8 mouse cellular contexts compared by ENCODE assay signal in genomic region chr4:133649989-133650699, GRCm38 (mm10). TPM values are rescaled to one million over a fixed set of nuclear protein-coding genes. Genes with fewer than 3 reads are reported as not detected.
DNase-seq lines count a peak whose midpoint lies in the region; ATAC-seq and TF ChIP-seq lines count a peak whose summit lies in the region.

Zdhhc18 (minus strand) TSS chr4:133650154.

- no peaks in the 10 kb centered on the region for H3K9me3 ChIP-seq in forebrain, embryonic 15.5 days
- no peaks in the 10 kb centered on the region for H3K9me3 ChIP-seq in lung, embryonic 14.5 days (ENCODE audit: low read depth, low read length)

- peak; percentile 85 for TF ChIP-seq CTCF in lung, embryonic 14.5 days (IDR thresholded peaks at IDR 0.05; ENCODE audit: low read depth)

- H3K36me3 ChIP-seq in forebrain, embryonic 15.5 days, result no peaks in the 10 kb centered on the region
- H3K36me3 ChIP-seq in lung, embryonic 14.5 days (ENCODE audit: insufficient read depth), result no peaks in the 10 kb centered on the region

- no peak for ATAC-seq in forebrain, embryonic 15.5 days (replicated peaks)
- peak; percentile 69; the same call in 1 of the 2 replicates for ATAC-seq in lung, embryonic 14.5 days (ENCODE audit: insufficient read depth)
- ATAC-seq in neutrophil, adult 5-6 weeks (ENCODE audit: extremely low read depth, insufficient number of reproducible peaks, low FRiP score, poor library complexity, severe bottlenecking), result peak; percentile 94

- no peak within 1 kb of the TSS for H3K4me3 ChIP-seq in forebrain, embryonic 15.5 days
- peak within 1 kb of the TSS; percentile 14 for H3K4me3 ChIP-seq in lung, embryonic 14.5 days (ENCODE audit: low read depth, low read length)

- H3K4me2 ChIP-seq in forebrain, embryonic 15.5 days (replicated peaks), result peak within 1 kb of the TSS; percentile 20
- H3K4me2 ChIP-seq in lung, embryonic 14.5 days, result peak within 1 kb of the TSS; percentile 41

- no peaks in the 10 kb centered on the region for H3K4me1 ChIP-seq in forebrain, embryonic 15.5 days
- 0 out of 2 replicates have a peak, but pooled peaks cover 3% of the 10 kb centered on the region for H3K4me1 ChIP-seq in lung, embryonic 14.5 days (ENCODE audit: insufficient read depth)

- no peak within 1 kb of the TSS for H3K9ac ChIP-seq in forebrain, embryonic 15.5 days (replicated peaks)
- no peak within 1 kb of the TSS for H3K9ac ChIP-seq in lung, embryonic 14.5 days

- peak; percentile 87 for DNase-seq in MN1 (ENCODE audit: low spot score)
- DNase-seq in cerebellum, adult 11 months, result peak; percentile 62
- peak; percentile 81 to 91 for DNase-seq in heart, postnatal 14 days
- DNase-seq in large intestine, adult 2 months (ENCODE audit: low read depth, low spot score), result no peak
- peak; percentile 89 for DNase-seq in lung, embryonic 14.5 days
- DNase-seq in thymus, postnatal 36 days, result peak; percentile 88 to 90

- intact Hi-C loops in heart, postnatal 14 days (cut with DNase I), result loop anchor here (1.0 to 5.0 kb wide), 3 partner anchors 17 to 57 kb away; no protein-coding TSS in a partner anchor

- H3K27me3 ChIP-seq in forebrain, embryonic 15.5 days, result no peaks in the 10 kb centered on the region
- H3K27me3 ChIP-seq in lung, embryonic 14.5 days (ENCODE audit: insufficient read depth, low read length), result no peaks in the 10 kb centered on the region

- no peak within 1 kb of the TSS for H3K27ac ChIP-seq in forebrain, embryonic 15.5 days (replicated peaks)
- no peak within 1 kb of the TSS for H3K27ac ChIP-seq in lung, embryonic 14.5 days (ENCODE audit: low read depth)

- WGBS in forebrain, embryonic 15.5 days, result 36% methylated on average over 7 of the region's 7 CpGs
- 32% methylated on average over 7 of the region's 7 CpGs for WGBS in large intestine, adult 2 months
- 33% methylated on average over 7 of the region's 7 CpGs for WGBS in lung, embryonic 14.5 days

RNA-seq across cellular contexts. Expression of gene Zdhhc18, which starts in this region (rescaled TPM):
- 4.9 and 6.3 TPM in 2 replicates for polyA plus RNA-seq in forebrain, embryonic 15.5 days (2015; fragmentation: Nextera tagmentation; extraction: Ambion mirVana)
- total RNA-seq in heart, postnatal 14 days (2021), result 10 to 100 TPM; 17.6 to 21.6 TPM
- polyA plus RNA-seq in large intestine, adult 2 months (2012; rRNA removed), result 27.3 and 35.7 TPM in 2 replicates
- 5.5 and 9.9 TPM in 2 replicates for polyA plus RNA-seq in lung, embryonic 14.5 days (2014; fragmentation: Nextera tagmentation; extraction: Ambion mirVana)
- 91.5 and 99.5 TPM in 2 replicates for total RNA-seq in neutrophil, adult 5-6 weeks (2017)
